Mouse (Mus musculus): Measurements from ENCODE around the gene Atp2a2. TPM values are rescaled to one million over a fixed set of nuclear protein-coding genes. Genes with fewer than 3 reads are reported as not detected.
"Not testable (repeated sequence)": the region's sequence is repeated elsewhere in the genome, so short reads cannot be mapped to it uniquely, and the experiment has no call there.

Atp2a2 gene
- polyA plus RNA-seq, 1 experiment from 2014 or later = 26.1 TPM

DNA sequence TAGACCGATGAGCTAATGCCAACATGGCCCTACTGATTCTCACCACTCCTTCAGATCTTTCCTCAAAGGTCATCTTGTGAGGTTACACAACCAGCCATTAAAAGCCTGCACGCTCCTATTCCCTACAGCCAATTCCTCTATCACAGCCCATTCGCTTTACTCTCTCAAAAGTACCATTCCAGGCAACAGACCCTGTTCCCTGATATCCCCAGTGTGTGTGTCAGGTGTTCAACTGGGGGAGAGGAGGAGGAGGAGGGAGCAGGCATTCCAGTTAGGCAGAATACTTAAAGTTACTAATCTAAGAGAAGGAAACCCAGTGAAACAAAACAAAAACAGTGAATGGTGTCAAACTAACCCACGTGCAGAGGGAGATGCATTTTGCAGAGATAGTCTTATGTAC lies 5.0 kb downstream of the Atp2a2 start:
- Histone ChIP-seq H3K36me3 (ENCODE audit: control insufficient read depth, insufficient read depth) (peaks cover 35% of the 10 kb centered on the region), H3K4me2 (replicated peaks; ENCODE audit: low read depth) (no peak overlapping the region), H3K27me3 (replicated peaks; ENCODE audit: control insufficient read depth, insufficient read depth, low read length) (no peaks in the 10 kb centered on the region), H3K9ac (ENCODE audit: low read depth, low read length) (no peak overlapping the region), H3K4me3 (ENCODE audit: low read depth, low read length) (no peak overlapping the region), H3K9me3 (ENCODE audit: control insufficient read depth) (no peaks in the 10 kb centered on the region), H3K4me1 (replicated peaks; ENCODE audit: control insufficient read depth, insufficient read depth, low read length) (0 out of 2 replicates have a peak, but pooled peaks cover 4% of the 10 kb centered on the region), H3K27ac (ENCODE audit: low read depth, low read length) (no peak overlapping the region)
- WGBS = 69% methylated on average over 4 of the region's 4 CpGs
- TF ChIP-seq CTCF (IDR thresholded peaks at IDR 0.05; ENCODE audit: low read depth) = no peak
- ATAC-seq = no peak

DNA sequence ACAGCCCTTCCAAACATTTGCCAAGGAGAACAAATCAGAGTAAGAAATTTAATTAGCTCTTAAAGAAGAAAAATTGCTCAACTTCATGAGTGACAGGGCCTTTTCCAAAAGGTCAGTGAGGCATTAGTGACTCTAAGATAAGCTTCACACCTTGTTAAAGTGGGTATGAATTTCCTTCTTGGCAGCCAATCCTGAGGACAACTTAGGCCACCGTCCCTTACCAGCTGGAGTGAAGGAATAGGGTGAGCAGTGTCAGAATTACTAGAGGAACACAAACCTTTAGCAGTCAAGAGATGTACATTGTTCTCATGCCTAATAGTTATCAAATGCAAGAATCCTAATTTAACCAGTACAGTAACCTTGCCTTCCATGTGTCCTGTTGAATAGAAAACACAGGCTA lies 7.6 kb downstream of the Atp2a2 start:
- Histone ChIP-seq H3K27me3 (replicated peaks; ENCODE audit: control insufficient read depth, insufficient read depth, low read length) (no peaks in the 10 kb centered on the region), H3K9me3 (ENCODE audit: control insufficient read depth) (no peaks in the 10 kb centered on the region), H3K4me3 (ENCODE audit: low read depth, low read length) (no peak overlapping the region), H3K27ac (ENCODE audit: low read depth, low read length) (no peak overlapping the region), H3K4me2 (replicated peaks; ENCODE audit: low read depth) (no peak overlapping the region), H3K36me3 (ENCODE audit: control insufficient read depth, insufficient read depth) (peaks cover 54% of the 10 kb centered on the region), H3K4me1 (replicated peaks; ENCODE audit: control insufficient read depth, insufficient read depth, low read length) (0 out of 2 replicates have a peak, but pooled peaks cover 4% of the 10 kb centered on the region), H3K9ac (ENCODE audit: low read depth, low read length) (no peak overlapping the region)
- TF ChIP-seq CTCF (IDR thresholded peaks at IDR 0.05; ENCODE audit: low read depth) = no peak
- ATAC-seq = no peak
- 67% methylated on average over 1 of the region's 1 CpGs for WGBS

DNA sequence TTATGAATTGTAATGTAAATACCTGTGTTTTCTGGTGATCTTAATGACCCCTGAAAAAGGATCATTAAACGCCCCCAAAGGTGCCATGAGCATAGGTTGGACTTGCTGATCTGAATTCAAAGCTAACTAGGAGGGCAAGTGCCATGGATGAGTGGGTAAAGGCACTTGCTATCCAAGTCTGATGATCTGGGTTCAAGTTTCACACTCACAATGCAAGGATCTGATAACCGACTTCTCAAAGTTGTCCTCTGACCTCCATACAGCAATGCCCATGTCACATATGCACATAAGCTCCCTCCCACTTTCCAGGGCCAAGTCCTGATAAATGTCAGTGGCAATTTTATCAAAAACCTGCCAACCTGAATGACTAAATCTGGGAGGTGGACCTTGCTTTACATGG lies 9.0 kb downstream of the Atp2a2 start:
- Histone ChIP-seq H3K27me3 (replicated peaks; ENCODE audit: control insufficient read depth, insufficient read depth, low read length) (no peaks in the 10 kb centered on the region), H3K4me2 (replicated peaks; ENCODE audit: low read depth) (no peak overlapping the region), H3K9ac (ENCODE audit: low read depth, low read length) (no peak overlapping the region), H3K4me3 (ENCODE audit: low read depth, low read length) (no peak overlapping the region), H3K4me1 (replicated peaks; ENCODE audit: control insufficient read depth, insufficient read depth, low read length) (no peaks in the 10 kb centered on the region), H3K27ac (ENCODE audit: low read depth, low read length) (no peak overlapping the region), H3K9me3 (ENCODE audit: control insufficient read depth) (no peaks in the 10 kb centered on the region), H3K36me3 (ENCODE audit: control insufficient read depth, insufficient read depth) (peaks cover 66% of the 10 kb centered on the region)
- no peak for ATAC-seq
- WGBS = 69% methylated on average over 2 of the region's 2 CpGs
- no peak for TF ChIP-seq CTCF (IDR thresholded peaks at IDR 0.05; ENCODE audit: low read depth)

DNA sequence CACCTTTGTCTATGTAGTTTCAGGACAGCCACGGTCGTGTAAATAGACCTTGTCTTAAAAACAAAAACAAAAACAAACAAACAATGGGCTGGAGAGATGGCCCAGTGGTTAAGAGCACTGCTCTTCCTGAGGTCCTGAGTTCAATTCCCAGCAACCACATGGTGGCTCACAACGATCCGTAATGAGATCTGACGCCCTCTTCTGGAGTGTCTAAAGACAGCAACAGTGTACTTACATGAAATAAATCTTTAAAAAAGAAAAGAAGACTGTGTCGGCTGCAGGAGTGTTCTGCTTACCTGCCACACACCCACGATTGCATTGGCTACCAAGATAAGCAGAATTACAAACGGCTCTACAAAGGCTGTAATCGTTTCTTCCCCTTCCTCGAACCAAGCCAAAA lies 10.6 kb downstream of the Atp2a2 start:
- WGBS = 80% methylated on average over 10 of the region's 10 CpGs
- no peaks in the 10 kb centered on the region for H3K9me3 ChIP-seq (ENCODE audit: control insufficient read depth)
- H3K4me3 ChIP-seq (ENCODE audit: low read depth, low read length) = no peak overlapping the region
- no peak overlapping the region for H3K9ac ChIP-seq (ENCODE audit: low read depth, low read length)
- H3K4me2 ChIP-seq (replicated peaks; ENCODE audit: low read depth) = no peak overlapping the region
- no peak overlapping the region for H3K27ac ChIP-seq (ENCODE audit: low read depth, low read length)
- peaks cover 71% of the 10 kb centered on the region for H3K36me3 ChIP-seq (ENCODE audit: control insufficient read depth, insufficient read depth)
- ATAC-seq = no peak
- H3K4me1 ChIP-seq (replicated peaks; ENCODE audit: control insufficient read depth, insufficient read depth, low read length) = no peaks in the 10 kb centered on the region
- H3K27me3 ChIP-seq (replicated peaks; ENCODE audit: control insufficient read depth, insufficient read depth, low read length) = no peaks in the 10 kb centered on the region
- TF ChIP-seq CTCF (IDR thresholded peaks at IDR 0.05; ENCODE audit: low read depth) = peak; percentile 40

DNA sequence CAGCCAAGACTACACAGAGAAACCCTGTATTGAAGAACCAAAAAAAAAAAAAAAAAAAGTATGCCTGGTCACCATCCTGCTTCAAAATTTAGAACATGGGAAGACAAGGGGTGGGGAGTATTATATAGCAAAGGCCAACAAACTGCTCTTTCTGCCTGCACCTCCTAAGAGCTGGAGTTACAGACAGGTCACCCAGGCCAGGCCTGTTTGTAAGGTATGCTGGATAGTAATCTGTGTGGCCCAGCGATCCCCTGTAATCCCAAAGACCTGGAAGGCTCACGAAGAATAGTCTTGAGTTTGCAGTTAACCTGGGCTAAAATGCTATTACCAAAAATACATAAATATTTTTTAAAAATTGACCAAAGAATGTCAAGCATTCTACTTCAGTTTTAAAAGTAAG lies 11.9 kb downstream of the Atp2a2 start:
- ATAC-seq = no peak
- no peak overlapping the region for H3K27ac ChIP-seq (ENCODE audit: low read depth, low read length)
- 93% methylated on average over 2 of the region's 2 CpGs for WGBS
- no peak overlapping the region for H3K4me3 ChIP-seq (ENCODE audit: low read depth, low read length)
- H3K9ac ChIP-seq (ENCODE audit: low read depth, low read length) = no peak overlapping the region
- no peaks in the 10 kb centered on the region for H3K27me3 ChIP-seq (replicated peaks; ENCODE audit: control insufficient read depth, insufficient read depth, low read length)
- no peaks in the 10 kb centered on the region for H3K4me1 ChIP-seq (replicated peaks; ENCODE audit: control insufficient read depth, insufficient read depth, low read length)
- no peak for TF ChIP-seq CTCF (IDR thresholded peaks at IDR 0.05; ENCODE audit: low read depth)
- H3K36me3 ChIP-seq (ENCODE audit: control insufficient read depth, insufficient read depth) = peaks cover 67% of the 10 kb centered on the region
- H3K4me2 ChIP-seq (replicated peaks; ENCODE audit: low read depth) = no peak overlapping the region
- no peaks in the 10 kb centered on the region for H3K9me3 ChIP-seq (ENCODE audit: control insufficient read depth)

DNA sequence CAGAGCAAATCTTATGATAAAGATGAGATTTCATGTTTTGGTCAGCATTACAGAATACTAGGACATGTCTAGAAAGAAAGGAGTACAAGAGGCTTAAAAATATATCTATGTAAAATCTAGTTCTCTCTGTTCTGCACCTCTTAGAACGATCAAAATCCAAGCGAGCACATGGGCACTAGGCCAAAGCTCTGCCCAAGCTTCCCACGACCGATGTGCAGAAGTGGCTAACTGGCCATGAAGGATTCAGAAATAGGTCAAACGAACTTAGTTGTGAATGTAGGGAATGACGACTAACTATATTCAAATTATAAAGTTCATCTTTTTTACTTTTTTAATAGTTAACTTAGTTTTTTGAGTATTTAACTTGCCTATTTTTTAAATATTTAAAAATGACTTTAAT lies 14.2 kb downstream of the Atp2a2 start:
- no peaks in the 10 kb centered on the region for H3K4me1 ChIP-seq (replicated peaks; ENCODE audit: control insufficient read depth, insufficient read depth, low read length)
- no peaks in the 10 kb centered on the region for H3K9me3 ChIP-seq (ENCODE audit: control insufficient read depth)
- ATAC-seq = no peak
- H3K4me3 ChIP-seq (ENCODE audit: low read depth, low read length) = no peak overlapping the region
- no peak overlapping the region for H3K4me2 ChIP-seq (replicated peaks; ENCODE audit: low read depth)
- peaks cover 61% of the 10 kb centered on the region for H3K36me3 ChIP-seq (ENCODE audit: control insufficient read depth, insufficient read depth)
- no peak for TF ChIP-seq CTCF (IDR thresholded peaks at IDR 0.05; ENCODE audit: low read depth)
- no peak overlapping the region for H3K9ac ChIP-seq (ENCODE audit: low read depth, low read length)
- H3K27ac ChIP-seq (ENCODE audit: low read depth, low read length) = no peak overlapping the region
- H3K27me3 ChIP-seq (replicated peaks; ENCODE audit: control insufficient read depth, insufficient read depth, low read length) = no peaks in the 10 kb centered on the region
- WGBS = 84% methylated on average over 6 of the region's 6 CpGs

DNA sequence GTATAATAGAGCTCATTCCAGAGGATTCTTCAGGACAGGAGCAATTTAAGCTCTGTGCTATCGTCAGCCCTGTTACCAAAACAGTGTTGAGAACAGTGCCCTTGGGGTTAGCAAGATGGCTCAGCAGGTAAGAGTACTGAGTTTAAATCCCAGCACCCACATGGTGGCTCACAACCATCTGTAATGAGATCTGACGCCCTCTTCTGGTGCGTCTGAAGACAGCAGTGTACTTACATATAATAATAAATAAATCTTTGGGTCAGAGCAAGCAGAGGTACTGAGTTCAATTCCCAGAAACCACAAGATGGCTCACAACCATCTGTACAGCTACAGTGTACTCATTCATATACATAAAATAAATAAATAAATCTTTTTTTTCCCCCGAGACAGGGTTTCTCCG lies 15.8 kb downstream of the Atp2a2 start:
- not testable (repeated sequence) for H3K27ac ChIP-seq (ENCODE audit: low read depth, low read length); H3K27me3 ChIP-seq (replicated peaks; ENCODE audit: control insufficient read depth, insufficient read depth, low read length); ATAC-seq; H3K9me3 ChIP-seq (ENCODE audit: control insufficient read depth); H3K4me2 ChIP-seq (replicated peaks; ENCODE audit: low read depth); H3K9ac ChIP-seq (ENCODE audit: low read depth, low read length); H3K4me3 ChIP-seq (ENCODE audit: low read depth, low read length); H3K4me1 ChIP-seq (replicated peaks; ENCODE audit: control insufficient read depth, insufficient read depth, low read length)
- peaks cover 64% of the 10 kb centered on the region for H3K36me3 ChIP-seq (ENCODE audit: control insufficient read depth, insufficient read depth)
- 80% methylated on average over 5 of the region's 5 CpGs for WGBS
